Mouse (Mus musculus): ENCODE data around the gene Klhl7. TPM values are rescaled to one million over a fixed set of nuclear protein-coding genes. Genes with fewer than 3 reads are reported as not detected.
"Not testable (repeated sequence)": the region's sequence is repeated elsewhere in the genome, so short reads cannot be mapped to it uniquely, and the experiment has no call there.

The Klhl7 gene
- polyA plus RNA-seq, 1 experiment from 2014 or later, result 147 TPM

DNA sequence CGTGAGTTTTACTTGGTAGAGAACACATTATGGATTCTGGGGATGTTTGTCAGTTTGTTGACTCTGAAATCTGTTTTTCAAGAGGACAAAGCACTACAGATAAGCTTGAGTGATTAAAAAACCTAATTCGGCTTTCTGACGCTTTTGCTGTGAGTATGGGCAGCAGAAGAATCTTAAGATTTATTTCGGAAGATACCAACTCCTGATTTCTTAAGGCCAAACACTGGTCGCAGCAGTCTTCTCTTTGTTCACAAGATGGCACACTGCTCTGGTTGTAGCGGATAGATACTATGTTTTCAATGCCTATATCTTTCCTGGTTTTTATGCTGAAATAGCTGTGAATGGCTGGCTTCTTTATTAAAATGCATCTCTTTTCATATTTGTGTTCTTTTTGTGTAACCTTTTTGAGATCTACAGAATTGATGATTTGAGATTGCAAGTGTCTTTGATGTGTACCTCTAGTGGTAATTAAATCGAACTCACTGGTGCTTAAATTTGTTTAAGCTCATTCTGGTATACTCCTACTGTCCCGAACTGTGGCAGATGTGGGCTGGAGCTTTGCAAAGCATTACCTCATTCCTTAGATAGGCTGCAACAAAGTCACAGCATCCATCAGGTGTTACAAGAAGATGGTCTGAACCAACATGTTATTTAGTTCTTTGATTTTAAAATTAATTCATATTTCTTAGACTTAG is 1.2 kb downstream of the Klhl7 start:
- no peaks in the 10 kb centered on the region for H3K27me3 ChIP-seq
- ATAC-seq (ENCODE audit: low FRiP score), result no peak
- 5% methylated on average over 8 of the region's 8 CpGs for WGBS
- peak overlapping the region; percentile 85 for H3K4me3 ChIP-seq (replicated peaks)
- no peaks in the 10 kb centered on the region for H3K36me3 ChIP-seq (replicated peaks)
- peak overlapping the region; percentile 94 for H3K9ac ChIP-seq
- H3K4me1 ChIP-seq, result peaks cover 25% of the 10 kb centered on the region
- peak overlapping the region; percentile 97 for H3K27ac ChIP-seq
- H3K9me3 ChIP-seq, result no peaks in the 10 kb centered on the region
- H3K4me2 ChIP-seq, result peak overlapping the region; percentile 54

DNA sequence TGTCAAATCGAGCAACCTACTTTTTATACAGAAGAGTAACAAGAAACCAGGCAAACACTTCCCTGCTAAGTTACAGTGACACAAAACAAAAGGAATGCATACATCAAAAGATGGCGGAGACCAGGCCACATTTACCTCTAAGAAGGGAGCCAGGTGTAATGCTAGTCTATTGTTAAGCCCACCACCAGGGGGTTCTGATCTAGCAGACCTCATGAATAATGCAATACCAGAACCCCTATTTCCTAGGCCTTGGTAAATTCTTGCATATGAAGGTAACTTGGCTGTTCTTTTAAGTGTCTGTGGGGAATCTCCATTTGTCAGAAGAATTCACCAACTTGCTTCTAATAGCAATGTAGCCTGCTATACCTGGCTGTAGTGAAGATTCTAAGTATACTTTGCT is 2.8 kb downstream of the Klhl7 start:
- not testable (repeated sequence) for H3K9ac ChIP-seq; H3K4me3 ChIP-seq (replicated peaks); H3K27ac ChIP-seq; H3K27me3 ChIP-seq; H3K36me3 ChIP-seq (replicated peaks); ATAC-seq (ENCODE audit: low FRiP score); H3K9me3 ChIP-seq
- Histone ChIP-seq H3K4me2 (peak overlapping the region; percentile 54), H3K4me1 (peaks cover 29% of the 10 kb centered on the region)
- WGBS, result 68% methylated on average over 2 of the region's 2 CpGs

DNA sequence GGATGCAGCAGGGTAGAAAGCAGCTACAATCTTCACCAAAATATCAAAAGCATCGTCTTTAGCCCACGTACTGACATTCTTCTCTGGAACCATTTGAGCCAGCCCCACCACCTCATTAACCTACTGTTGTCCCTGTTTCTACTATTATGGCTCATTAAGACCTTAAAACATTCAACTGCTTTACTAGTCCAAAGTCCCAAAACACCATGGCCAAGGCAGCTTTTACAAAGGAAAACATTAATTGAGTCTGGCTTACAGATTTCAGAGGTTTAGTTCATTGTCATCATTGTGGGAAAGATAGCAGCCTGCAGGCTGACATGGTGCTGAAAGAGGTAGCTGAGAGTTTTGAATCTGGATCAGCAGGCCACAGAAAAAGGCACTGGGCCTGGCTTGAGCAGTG is 3.4 kb downstream of the Klhl7 start:
- H3K27me3 ChIP-seq, result no peaks in the 10 kb centered on the region
- H3K4me1 ChIP-seq, result peaks cover 29% of the 10 kb centered on the region
- no peak overlapping the region for H3K4me3 ChIP-seq (replicated peaks)
- no peak overlapping the region for H3K9ac ChIP-seq
- no peak overlapping the region for H3K4me2 ChIP-seq
- WGBS, result 41% methylated on average over 2 of the region's 2 CpGs
- no peaks in the 10 kb centered on the region for H3K9me3 ChIP-seq
- 0 out of 2 replicates have a peak, but pooled peaks cover 3% of the 10 kb centered on the region for H3K36me3 ChIP-seq (replicated peaks)
- H3K27ac ChIP-seq, result no peak overlapping the region
- no peak for ATAC-seq (ENCODE audit: low FRiP score)

DNA sequence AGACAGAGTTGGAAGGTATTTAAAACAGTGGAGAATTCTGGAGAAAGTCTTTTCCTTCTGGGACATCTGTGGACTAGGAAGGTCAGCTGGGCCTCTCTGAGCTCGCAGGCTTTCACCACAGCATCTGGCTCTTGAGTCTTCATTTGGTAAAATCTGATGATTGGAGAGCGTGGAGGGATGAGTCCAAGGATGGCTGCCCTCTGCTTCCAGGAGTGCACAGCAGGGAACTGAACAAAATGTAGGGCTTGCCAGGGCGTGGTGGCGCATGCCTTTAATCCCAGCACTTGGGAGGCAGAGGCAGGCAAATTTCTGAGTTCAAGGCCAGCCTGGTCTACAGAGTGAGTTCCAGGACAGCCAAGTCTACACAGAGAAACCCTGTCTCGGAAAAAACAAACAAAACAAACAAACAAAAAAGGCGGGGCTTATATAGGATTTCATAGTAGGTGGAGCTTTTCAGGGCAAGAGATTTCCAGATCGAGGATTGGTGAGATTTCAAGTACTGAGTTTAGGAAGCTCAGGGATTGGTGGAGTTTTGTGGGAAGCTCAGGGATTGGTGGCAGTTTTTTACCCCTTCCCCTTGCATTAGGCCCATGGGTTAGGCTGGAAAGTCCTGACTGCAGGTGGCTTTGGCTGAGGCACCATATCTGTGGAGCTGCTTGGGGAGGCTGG is 6.8 kb downstream of the Klhl7 start:
- H3K27me3 ChIP-seq, result no peaks in the 10 kb centered on the region
- H3K4me2 ChIP-seq, result no peak overlapping the region
- H3K4me1 ChIP-seq, result peaks cover 32% of the 10 kb centered on the region
- no peaks in the 10 kb centered on the region for H3K9me3 ChIP-seq
- peaks cover 13% of the 10 kb centered on the region for H3K36me3 ChIP-seq (replicated peaks)
- WGBS, result 95% methylated on average over 7 of the region's 7 CpGs
- H3K4me3 ChIP-seq (replicated peaks), result no peak overlapping the region
- no peak overlapping the region for H3K9ac ChIP-seq
- ATAC-seq (ENCODE audit: low FRiP score), result no peak
- no peak overlapping the region for H3K27ac ChIP-seq

DNA sequence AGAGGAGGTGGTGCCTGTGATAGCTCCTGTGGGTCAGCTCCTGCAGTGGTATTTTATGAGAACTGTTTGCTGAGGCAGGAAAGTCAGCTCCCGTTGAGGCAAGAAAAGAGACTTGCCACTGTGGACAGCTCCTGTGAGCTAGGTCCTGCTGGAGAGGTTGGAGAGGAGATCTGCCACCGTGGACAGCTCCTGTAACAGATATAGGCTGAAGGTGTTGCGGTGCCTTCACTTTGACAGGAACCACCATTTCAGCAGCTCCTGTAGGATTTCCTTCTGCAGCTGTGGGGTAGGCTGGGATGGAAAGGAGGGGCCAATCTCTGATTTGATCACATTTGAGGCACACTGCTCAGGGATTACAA is 7.3 kb downstream of the Klhl7 start:
- H3K27ac ChIP-seq, result no peak overlapping the region
- no peaks in the 10 kb centered on the region for H3K9me3 ChIP-seq
- no peaks in the 10 kb centered on the region for H3K27me3 ChIP-seq
- ATAC-seq (ENCODE audit: low FRiP score), result no peak
- no peak overlapping the region for H3K9ac ChIP-seq
- H3K4me1 ChIP-seq, result peaks cover 34% of the 10 kb centered on the region
- WGBS, result 86% methylated on average over 3 of the region's 3 CpGs
- no peak overlapping the region for H3K4me3 ChIP-seq (replicated peaks)
- peaks cover 14% of the 10 kb centered on the region for H3K36me3 ChIP-seq (replicated peaks)
- H3K4me2 ChIP-seq, result no peak overlapping the region

DNA sequence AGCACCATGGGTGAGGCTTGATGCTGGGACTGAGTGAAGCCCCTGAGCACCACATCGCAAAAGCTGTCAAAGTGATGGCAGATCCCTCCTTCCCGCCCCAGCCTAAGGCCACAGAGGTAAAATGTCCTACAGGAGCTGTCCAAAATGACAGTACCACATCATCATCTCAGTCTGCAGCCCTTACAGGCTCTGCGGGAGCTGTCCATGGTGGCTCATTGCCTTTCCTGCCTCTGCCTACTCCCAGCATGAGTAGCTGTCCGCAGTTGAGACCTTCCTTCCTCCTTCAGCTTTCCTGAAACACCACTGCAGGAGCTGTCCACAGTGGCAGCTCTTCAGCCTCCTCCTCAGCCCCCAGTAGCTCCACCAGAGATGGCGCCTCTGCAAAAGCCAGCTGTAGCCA is 9.7 kb downstream of the Klhl7 start:
- Histone ChIP-seq H3K9ac (no peak overlapping the region), H3K36me3 (replicated peaks) (peaks cover 14% of the 10 kb centered on the region), H3K4me3 (replicated peaks) (no peak overlapping the region), H3K9me3 (no peaks in the 10 kb centered on the region), H3K4me2 (no peak overlapping the region), H3K27me3 (no peaks in the 10 kb centered on the region), H3K27ac (no peak overlapping the region), H3K4me1 (peaks cover 21% of the 10 kb centered on the region)
- ATAC-seq (ENCODE audit: low FRiP score), result no peak
- 81% methylated on average over 5 of the region's 5 CpGs for WGBS

DNA sequence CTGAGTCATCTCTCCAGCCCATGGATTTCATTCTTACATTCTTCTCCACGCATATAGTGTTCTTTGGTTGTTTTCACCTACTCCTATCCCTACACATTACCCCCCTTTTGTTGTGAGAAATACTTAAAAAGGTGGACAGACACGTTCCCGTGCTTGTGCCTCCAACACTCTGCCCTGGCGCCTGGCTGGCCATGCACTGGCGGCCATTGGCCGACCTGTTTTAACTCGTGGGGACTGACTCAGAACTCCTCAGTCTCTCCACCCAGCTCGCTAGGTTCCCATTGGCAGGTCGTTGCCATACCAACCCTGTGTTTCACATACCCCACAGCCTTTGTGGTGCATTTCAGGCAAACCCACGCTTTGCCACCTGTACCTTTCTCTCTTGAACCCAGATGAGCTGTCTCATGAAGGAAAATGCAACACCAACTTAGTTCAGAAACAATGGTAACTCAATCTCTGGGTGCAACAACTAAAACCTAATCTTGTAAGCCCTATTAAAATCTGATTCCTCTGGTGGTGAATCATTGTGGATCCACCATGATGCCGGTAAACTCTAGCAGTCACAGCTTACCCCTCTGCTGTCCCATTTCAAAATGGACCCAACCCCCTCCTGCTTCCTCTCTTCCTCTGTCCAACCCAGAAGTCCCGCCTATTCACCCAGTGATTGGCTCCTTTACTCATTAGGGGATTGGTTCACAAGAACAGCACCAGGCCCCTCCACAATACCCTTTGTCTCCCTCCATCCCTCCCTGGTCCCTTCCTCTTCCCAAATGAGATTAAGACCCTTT is 11.9 kb downstream of the Klhl7 start:
- no peak for ATAC-seq (ENCODE audit: low FRiP score)
- H3K4me3 ChIP-seq (replicated peaks), result no peak overlapping the region
- peaks cover 14% of the 10 kb centered on the region for H3K36me3 ChIP-seq (replicated peaks)
- H3K27me3 ChIP-seq, result no peaks in the 10 kb centered on the region
- no peak overlapping the region for H3K27ac ChIP-seq
- H3K9ac ChIP-seq, result no peak overlapping the region
- H3K9me3 ChIP-seq, result no peaks in the 10 kb centered on the region
- peaks cover 13% of the 10 kb centered on the region for H3K4me1 ChIP-seq
- 82% methylated on average over 12 of the region's 12 CpGs for WGBS
- no peak overlapping the region for H3K4me2 ChIP-seq

DNA sequence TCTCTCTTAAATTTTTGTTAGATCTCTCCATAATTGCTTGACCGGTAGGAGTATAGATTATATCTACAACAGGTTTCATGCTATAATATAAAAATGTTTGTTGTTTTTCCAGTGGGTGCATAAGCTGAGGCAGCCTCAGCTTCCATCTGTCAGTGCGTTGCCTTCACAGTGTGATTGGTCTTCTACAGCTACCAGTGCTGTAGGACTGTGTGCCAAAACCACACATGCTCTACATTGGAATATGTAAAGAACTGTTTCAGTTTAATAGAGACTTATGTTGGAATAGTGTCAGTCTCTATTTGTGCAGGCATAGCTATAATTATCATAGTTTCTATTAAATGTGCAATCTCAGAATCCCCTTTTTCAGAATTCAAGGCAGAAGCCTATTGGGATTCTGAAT is 21.8 kb downstream of the Klhl7 start:
- Histone ChIP-seq H3K4me3 (replicated peaks) (no peak overlapping the region), H3K36me3 (replicated peaks) (peaks cover 8% of the 10 kb centered on the region), H3K27ac (no peak overlapping the region), H3K4me2 (no peak overlapping the region), H3K9ac (no peak overlapping the region), H3K9me3 (no peaks in the 10 kb centered on the region), H3K27me3 (no peaks in the 10 kb centered on the region), H3K4me1 (peaks cover 35% of the 10 kb centered on the region)
- ATAC-seq (ENCODE audit: low FRiP score), result no peak
- WGBS, result 94% methylated on average over 2 of the region's 2 CpGs

DNA sequence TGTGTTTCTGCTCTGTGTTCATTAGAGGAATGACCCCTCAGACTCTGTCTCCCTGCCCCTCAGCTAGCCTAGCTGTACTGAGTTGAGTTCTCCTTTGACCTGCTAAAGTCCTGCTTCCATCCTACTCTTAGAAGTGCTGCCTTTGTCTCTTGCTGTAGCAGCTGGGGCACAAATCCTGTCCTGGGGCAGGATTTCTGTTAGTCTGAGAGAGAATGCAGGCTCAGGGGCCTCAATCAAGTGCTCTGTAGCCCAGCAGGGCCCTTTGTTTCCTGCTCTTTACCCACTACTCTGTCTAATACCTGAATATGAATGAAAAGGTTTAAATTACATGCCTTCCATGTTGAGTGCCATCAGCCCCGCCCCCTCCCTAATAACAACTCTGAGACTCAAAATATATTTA is 23.8 kb downstream of the Klhl7 start:
- no peaks in the 10 kb centered on the region for H3K27me3 ChIP-seq
- no peak overlapping the region for H3K4me3 ChIP-seq (replicated peaks)
- H3K9ac ChIP-seq, result 0 out of 2 replicates have a peak overlapping the region, but pooled peaks have one; percentile 36
- peaks cover 14% of the 10 kb centered on the region for H3K36me3 ChIP-seq (replicated peaks)
- WGBS, result 13% methylated on average over 1 of the region's 1 CpGs
- peak; percentile 84 for ATAC-seq (ENCODE audit: low FRiP score)
- peak overlapping the region; percentile 96 for H3K27ac ChIP-seq
- H3K4me1 ChIP-seq, result peaks cover 35% of the 10 kb centered on the region
- H3K9me3 ChIP-seq, result no peaks in the 10 kb centered on the region
- H3K4me2 ChIP-seq, result peak overlapping the region; percentile 21

DNA sequence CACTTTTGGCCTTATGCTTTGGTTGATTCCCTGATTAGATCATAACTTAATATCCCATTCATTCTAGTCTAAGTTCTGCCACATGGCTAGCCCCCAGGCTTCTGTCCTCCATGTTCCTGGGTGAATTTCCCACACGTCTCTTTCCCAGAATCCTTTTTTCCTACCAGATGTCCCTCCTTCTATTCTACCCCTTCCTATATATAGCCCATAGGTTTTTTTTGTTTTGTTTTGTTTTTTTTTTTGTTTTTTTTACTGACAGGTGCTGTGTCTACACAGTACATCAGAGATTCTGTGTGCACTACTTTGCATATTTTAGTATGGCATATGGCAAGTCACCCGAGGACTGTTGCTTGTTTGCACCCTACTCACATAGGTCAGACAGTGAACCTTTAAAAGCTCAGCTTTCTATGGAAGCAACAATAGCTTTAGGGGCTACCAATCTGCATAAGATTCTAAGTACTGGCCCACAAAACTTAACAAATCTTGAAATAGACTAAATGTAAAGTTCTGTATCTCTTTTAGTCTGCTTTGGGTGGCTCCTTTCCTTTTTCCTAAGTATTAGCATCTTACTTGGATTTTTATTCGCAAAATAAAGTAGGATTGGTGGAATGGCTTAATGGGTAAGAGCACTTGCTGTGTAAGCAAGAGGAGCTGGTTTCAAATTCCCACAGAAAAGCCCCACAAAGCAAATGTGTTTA is 24.3 kb downstream of the Klhl7 start:
- H3K4me1 ChIP-seq, result peaks cover 35% of the 10 kb centered on the region
- H3K4me2 ChIP-seq, result 0 out of 2 replicates have a peak overlapping the region, but pooled peaks have one; percentile 4
- no peaks in the 10 kb centered on the region for H3K27me3 ChIP-seq
- ATAC-seq (ENCODE audit: low FRiP score), result peak; percentile 58; the same call in 1 of the 2 replicates
- no peaks in the 10 kb centered on the region for H3K9me3 ChIP-seq
- peaks cover 14% of the 10 kb centered on the region for H3K36me3 ChIP-seq (replicated peaks)
- no peak overlapping the region for H3K4me3 ChIP-seq (replicated peaks)
- WGBS, result 22% methylated on average over 3 of the region's 3 CpGs
- H3K9ac ChIP-seq, result no peak overlapping the region
- H3K27ac ChIP-seq, result peak overlapping the region; percentile 96

DNA sequence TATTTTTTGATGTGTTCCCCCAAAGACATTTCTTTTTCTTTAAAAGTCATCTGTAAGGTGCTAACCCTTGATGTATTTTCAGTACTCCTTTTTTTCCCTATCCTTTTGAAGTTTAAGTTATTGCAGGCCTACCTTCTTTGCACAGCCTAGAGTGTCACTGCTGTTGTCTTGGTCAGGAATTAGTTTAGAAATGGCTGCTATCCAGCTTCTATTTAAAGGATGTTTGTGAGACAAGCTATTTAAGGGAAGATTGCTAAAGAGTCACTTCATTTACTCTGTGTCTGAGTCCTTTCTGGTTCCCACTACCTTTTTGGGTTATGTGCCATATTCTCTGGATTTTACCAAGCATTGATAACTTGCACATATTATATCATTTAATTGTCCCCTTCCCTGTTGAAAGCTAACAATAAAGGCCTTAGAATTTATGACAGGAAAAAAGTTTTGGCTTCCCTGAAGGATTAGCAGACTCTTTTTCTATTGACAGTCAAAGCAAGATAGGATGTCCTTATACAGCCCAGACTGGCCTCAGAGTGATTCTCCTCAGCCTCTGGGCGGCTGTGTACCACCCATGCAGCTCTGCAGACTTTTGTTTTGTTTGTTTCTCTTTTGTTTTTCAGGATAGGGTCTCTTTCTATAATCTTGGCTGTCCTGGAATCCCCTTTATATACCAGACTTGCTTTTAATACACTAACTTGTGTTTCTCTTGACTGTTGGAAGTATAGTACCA is 25.7 kb downstream of the Klhl7 start:
- Histone ChIP-seq H3K4me2 (no peak overlapping the region), H3K4me3 (replicated peaks) (no peak overlapping the region)
- WGBS, result 39% methylated on average over 1 of the region's 1 CpGs

More for the DNA sequence above, 25.7 kb downstream of the Klhl7 start:
- peaks cover 16% of the 10 kb centered on the region for H3K36me3 ChIP-seq (replicated peaks)
- ATAC-seq (ENCODE audit: low FRiP score), result no peak
- no peak overlapping the region for H3K9ac ChIP-seq
- no peaks in the 10 kb centered on the region for H3K9me3 ChIP-seq
- no peaks in the 10 kb centered on the region for H3K27me3 ChIP-seq
- no peak overlapping the region for H3K27ac ChIP-seq
- H3K4me1 ChIP-seq, result peaks cover 35% of the 10 kb centered on the region
